Mouse (Mus musculus) ES-Bruce4 (cell line): ENCODE data around the gene Srgap3. TPM values are rescaled to one million over a fixed set of nuclear protein-coding genes. Genes with fewer than 3 reads are reported as not detected.

Source experiments
- H3K27ac ChIP-seq: 2 replicates; pipeline ENCODE4 v1.5.1; 2012; ENCODE audit warnings: low read length, inconsistent platforms; ENCODE audit not compliant: insufficient read depth
- H3K27me3 ChIP-seq: 2 replicates; pipeline ENCODE4 v1.6.1; 2012; ENCODE audit warnings: mild to moderate bottlenecking, low read length, inconsistent platforms; ENCODE audit not compliant: control insufficient read depth, poor library complexity, insufficient read depth, severe bottlenecking
- H3K36me3 ChIP-seq: 2 replicates; pipeline ENCODE4 v1.6.1; 2012; ENCODE audit warnings: inconsistent platforms, mild to moderate bottlenecking, low read length, moderate library complexity; ENCODE audit not compliant: control insufficient read depth, poor library complexity, insufficient read depth, severe bottlenecking
- H3K4me1 ChIP-seq: one replicate; pipeline ENCODE4 v1.8.1; 2011; ENCODE audit warnings: low read length; ENCODE audit not compliant: control insufficient read depth, insufficient read depth
- H3K4me3 ChIP-seq: 2 replicates; pipeline ENCODE4 v1.5.1; 2011; ENCODE audit warnings: low read depth, mild to moderate bottlenecking, low read length
- H3K9ac ChIP-seq: 2 replicates; pipeline ENCODE4 v1.6.1; 2012; ENCODE audit warnings: low read depth, mild to moderate bottlenecking, inconsistent platforms; ENCODE audit not compliant: poor library complexity, severe bottlenecking
- H3K9me3 ChIP-seq: replicated peaks from 2 replicates; pipeline ENCODE4 v1.6.1; 2012; ENCODE audit warnings: mild to moderate bottlenecking, low read length, inconsistent platforms; ENCODE audit not compliant: control insufficient read depth, poor library complexity, insufficient read depth, severe bottlenecking
- CTCF ChIP-seq: IDR thresholded peaks from one replicate; pipeline ENCODE4 v1.8.1; 2011; ENCODE audit warnings: low read depth, low read length
- EP300 ChIP-seq: IDR thresholded peaks from 2 replicates; pipeline ENCODE4 v1.6.1; 2011; ENCODE audit warnings: low read depth, low read length; ENCODE audit not compliant: insufficient read depth
- POLR2A ChIP-seq: IDR thresholded peaks from one replicate; pipeline ENCODE4 v1.8.1; 2011; ENCODE audit warnings: low read length; ENCODE audit not compliant: insufficient read depth
- polyA plus RNA-seq: library from polyadenylated mRNA; stranded (reverse); fragments of >200 nt; gene quantifications from 2 replicates; pipeline ENCODE4 v1.2.4, GENCODE M21; 2011; ENCODE audit warnings: low read depth; ENCODE audit not compliant: missing spikeins, insufficient read depth, insufficient read length

Srgap3 gene
- polyA plus RNA-seq, 1 experiment: 7.0 TPM

DNA sequence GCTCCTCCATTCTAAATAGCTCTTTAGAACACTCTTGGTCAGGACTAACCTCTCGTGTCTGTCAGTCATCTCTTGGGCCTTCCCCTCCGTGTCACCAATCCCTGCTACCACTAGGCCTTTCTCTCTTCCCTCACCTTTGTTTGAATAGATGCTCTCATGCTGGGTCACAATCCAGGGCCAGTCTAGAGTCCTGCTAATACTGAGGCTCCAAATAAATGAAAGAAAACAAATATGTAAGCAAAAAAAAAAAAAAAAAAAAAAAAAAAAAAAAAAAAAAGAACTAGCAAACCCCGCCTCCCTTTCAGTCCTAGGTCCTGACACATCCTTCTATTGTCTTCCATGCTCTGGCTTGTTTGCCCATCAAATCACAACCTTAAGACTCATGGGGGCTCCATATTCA lies 145.1 kb downstream of the Srgap3 start:
- H3K9ac ChIP-seq: no peak overlapping the region
- no peak overlapping the region for H3K27ac ChIP-seq
- peaks cover 2% of the 10 kb centered on the region; the same call in 1 of the 2 replicates for H3K9me3 ChIP-seq
- TF ChIP-seq CTCF (no peak), EP300 (no peak), POLR2A (no peak)
- H3K4me1 ChIP-seq: no peaks in the 10 kb centered on the region
- no peak overlapping the region for H3K4me3 ChIP-seq
- no peaks in the 10 kb centered on the region; the same call in 1 of the 2 replicates for H3K27me3 ChIP-seq
- no peaks in the 10 kb centered on the region for H3K36me3 ChIP-seq

DNA sequence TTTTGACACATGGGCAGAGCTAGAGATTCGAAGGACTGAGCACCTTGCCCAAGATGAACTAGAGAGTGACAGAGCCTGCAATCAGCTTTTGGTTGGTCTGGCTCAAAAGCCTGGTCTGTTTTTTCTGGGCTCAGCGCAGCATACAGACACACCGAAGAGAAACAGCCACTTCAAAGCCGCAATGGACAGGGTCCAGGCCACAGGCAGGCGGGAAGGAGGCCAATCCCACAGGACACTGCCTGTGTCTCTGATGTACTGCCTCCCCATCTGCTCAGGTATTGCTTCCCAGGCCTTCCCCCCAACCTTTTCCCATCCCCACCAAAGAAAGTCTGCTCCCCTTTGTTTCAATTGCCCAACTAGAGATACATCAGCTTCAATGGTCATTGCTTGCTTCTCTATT lies 148.7 kb downstream of the Srgap3 start:
- Histone ChIP-seq H3K36me3 (no peaks in the 10 kb centered on the region), H3K4me1 (no peaks in the 10 kb centered on the region), H3K27ac (no peak overlapping the region), H3K27me3 (no peaks in the 10 kb centered on the region), H3K9me3 (no peaks in the 10 kb centered on the region), H3K9ac (no peak overlapping the region), H3K4me3 (no peak overlapping the region)
- TF ChIP-seq POLR2A (no peak), CTCF (no peak), EP300 (no peak)

DNA sequence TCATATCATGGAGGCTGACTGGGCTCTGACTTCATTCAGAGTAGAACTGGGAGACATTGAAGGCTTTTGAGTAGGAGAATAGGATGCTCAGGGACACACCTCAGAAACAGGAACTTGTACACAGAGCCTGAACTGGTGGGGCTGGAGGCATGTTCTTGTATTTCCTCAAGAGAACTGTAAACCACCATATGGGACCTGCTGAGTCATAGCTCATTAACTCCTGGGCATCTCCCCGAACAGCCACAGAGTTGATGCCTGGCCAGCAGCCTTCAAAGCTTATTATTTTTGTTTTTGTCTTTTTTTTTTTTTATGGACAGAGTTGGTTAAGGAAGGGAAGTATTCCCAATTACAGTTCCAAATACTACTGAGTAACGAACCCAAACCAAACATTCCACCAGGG lies 150.5 kb downstream of the Srgap3 start:
- H3K27me3 ChIP-seq: no peaks in the 10 kb centered on the region
- no peak overlapping the region for H3K9ac ChIP-seq
- H3K4me3 ChIP-seq: no peak overlapping the region
- TF ChIP-seq EP300 (no peak), CTCF (no peak), POLR2A (no peak)
- no peak overlapping the region for H3K27ac ChIP-seq
- H3K4me1 ChIP-seq: no peaks in the 10 kb centered on the region
- no peaks in the 10 kb centered on the region for H3K36me3 ChIP-seq
- no peaks in the 10 kb centered on the region for H3K9me3 ChIP-seq

DNA sequence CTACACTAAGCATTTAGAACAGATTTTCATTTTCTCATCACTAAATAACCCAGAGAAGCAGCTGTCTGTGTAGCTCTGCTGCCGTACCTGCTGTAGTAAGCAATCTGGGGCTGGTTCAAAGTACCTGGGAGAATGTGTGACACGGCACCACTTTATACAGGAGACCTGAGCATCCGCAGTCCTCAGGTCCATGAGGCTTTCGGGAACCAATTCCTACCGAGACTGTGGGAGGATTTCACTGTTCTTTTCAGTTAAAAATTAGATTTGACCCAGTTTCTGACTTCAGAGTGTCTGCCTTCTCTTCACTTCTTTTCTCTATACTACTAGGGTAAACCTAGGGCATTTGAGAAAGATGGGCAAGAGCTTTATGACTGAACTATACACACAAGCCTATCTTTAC lies 153.2 kb downstream of the Srgap3 start:
- Histone ChIP-seq H3K4me3 (no peak overlapping the region), H3K9me3 (no peaks in the 10 kb centered on the region), H3K27me3 (no peaks in the 10 kb centered on the region), H3K9ac (no peak overlapping the region), H3K27ac (no peak overlapping the region), H3K4me1 (no peaks in the 10 kb centered on the region), H3K36me3 (no peaks in the 10 kb centered on the region)
- TF ChIP-seq CTCF (no peak), EP300 (no peak), POLR2A (no peak)

DNA sequence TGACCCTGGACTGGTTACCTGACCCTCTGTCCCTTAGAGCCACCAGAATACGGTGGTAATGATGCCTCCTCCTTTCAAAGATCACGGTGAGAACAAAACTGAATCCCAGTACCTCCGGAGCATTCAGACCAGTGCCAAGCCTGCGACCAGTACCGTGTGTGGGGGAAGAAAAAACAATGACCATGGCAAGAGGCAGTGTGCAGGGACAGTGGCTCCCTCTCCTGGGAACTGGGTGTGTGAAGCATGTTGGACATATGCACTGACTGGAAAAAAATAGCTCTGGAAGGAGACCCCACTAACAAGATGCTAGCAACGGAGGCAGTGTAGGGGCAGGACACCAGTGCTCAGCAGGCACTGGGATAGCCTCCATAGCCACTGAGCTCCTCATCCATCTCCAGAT lies 157.2 kb downstream of the Srgap3 start:
- Histone ChIP-seq H3K27me3 (no peaks in the 10 kb centered on the region), H3K4me3 (no peak overlapping the region), H3K36me3 (no peaks in the 10 kb centered on the region), H3K9ac (no peak overlapping the region), H3K9me3 (no peaks in the 10 kb centered on the region), H3K4me1 (no peaks in the 10 kb centered on the region), H3K27ac (no peak overlapping the region)
- TF ChIP-seq CTCF: no peak
- no peak for TF ChIP-seq POLR2A

DNA sequence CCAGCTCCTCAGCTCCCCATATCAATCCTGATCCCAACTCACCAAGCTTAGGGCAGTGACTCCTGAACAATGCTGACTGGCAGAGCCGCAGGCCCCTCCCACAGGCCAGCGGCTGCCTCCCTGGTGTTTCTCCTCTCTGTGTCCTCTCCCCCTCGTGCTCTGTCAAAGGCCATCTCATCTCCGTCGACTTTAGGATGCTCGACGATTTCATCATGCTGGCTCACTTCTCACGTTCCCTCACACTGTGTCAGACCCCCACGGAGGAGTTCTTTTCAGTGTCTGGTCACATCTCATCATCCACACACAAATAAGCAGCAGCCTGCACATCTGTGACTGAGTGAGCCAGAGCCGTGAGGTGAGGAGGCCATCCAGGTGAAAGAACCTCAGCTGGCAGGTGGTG lies 158.4 kb downstream of the Srgap3 start:
- Histone ChIP-seq H3K4me3 (no peak overlapping the region), H3K27ac (no peak overlapping the region), H3K36me3 (no peaks in the 10 kb centered on the region), H3K27me3 (no peaks in the 10 kb centered on the region), H3K4me1 (no peaks in the 10 kb centered on the region), H3K9me3 (no peaks in the 10 kb centered on the region), H3K9ac (no peak overlapping the region)
- TF ChIP-seq EP300: no peak
- no peak for TF ChIP-seq POLR2A
- no peak for TF ChIP-seq CTCF
